Mouse (Mus musculus) spleen, postnatal 10 days (tissue): Measurements from ENCODE around the gene Zfp618.

Source experiments
- DNase-seq, 2 experiments: peaks; one replicate each; pipeline ENCODE4 v3.0.0; 2021 to 2022; ENCODE audit warnings: low spot score in 2 of 2

Gene Zfp618

DNA sequence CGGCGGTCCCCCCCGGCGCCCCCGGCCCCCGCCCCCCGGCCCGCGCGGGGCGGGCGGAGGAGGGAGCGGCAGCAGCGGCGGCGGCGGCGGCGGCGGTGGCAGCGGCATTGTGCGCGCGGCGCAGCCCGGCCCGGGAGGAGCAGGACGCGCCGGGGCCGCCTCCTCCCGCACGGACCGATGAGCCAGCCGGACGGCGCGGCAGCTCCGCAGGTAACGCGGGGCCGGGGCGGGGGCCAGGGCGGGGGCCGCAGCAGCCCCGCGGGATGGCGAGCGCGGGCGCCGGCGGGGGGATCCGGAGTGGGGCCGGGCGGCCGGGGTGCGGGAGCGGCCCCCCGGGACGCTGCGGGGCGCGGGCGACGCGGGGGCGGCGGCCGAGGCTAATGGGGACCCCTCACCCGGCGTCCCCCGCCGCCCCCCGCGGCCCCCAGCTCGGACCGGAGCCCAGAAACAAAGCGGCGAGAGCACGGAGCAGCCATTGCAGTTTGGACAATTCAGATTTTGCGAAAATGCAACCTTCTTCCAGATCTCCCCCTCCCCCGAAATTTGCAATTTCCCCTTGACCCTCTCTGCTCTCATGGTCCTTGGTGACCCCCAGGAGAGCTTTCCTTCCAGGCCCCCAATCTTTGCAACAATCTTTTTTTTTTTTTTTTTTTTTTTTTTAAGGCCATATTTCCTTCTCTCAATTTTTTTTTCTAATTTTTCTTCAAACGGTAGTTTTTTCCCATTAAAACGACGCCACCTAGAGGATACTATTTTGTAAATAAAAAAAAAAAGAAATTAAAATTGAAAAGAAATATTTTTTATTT, at the start of gene Zfp618:
Gene Zfp618, plus strand, starts transcription at position 77 of the 806 bp plus-strand sequence.
- DNase-seq: no peak

DNA sequence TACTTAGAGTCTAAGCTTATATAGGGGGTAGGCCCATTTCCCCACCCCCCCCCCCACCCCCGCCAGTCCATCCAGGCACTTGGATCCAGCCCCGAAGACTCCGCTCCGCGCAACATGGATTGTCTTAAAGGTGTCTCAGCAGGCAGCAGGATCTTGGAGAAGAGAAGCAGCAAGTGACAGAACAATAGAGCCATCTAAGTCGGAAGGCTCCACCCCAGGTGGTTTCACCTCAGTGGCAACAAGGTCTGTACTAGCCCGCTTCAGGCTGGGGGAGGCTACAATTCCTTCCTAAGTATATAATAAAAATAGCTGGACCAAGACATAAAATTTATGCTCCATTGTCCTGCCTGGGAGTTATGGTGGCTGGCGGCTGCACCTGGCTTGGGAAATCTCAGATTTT, 48.3 kb upstream of the Zfp618 start:
- no peak for DNase-seq

DNA sequence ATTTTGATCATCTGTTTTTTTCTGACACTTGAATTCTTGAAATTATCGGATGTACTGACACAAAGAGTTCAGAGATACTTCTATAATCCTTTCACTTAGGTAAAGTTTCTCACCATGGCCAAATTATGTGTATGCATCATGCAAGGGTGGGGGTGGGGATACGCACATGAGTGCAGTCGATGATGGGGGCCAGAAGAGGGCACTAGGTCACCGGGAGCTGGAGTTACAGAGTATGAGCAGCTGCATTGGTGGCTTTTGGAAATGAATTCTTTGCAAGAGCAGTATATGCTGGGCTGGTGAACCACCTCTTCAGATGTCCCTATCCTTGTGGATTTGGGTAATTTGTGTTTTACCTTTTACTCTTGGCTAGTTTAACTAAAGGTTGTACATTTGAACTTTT, 31.6 kb upstream of the Zfp618 start:
- DNase-seq: no peak

DNA sequence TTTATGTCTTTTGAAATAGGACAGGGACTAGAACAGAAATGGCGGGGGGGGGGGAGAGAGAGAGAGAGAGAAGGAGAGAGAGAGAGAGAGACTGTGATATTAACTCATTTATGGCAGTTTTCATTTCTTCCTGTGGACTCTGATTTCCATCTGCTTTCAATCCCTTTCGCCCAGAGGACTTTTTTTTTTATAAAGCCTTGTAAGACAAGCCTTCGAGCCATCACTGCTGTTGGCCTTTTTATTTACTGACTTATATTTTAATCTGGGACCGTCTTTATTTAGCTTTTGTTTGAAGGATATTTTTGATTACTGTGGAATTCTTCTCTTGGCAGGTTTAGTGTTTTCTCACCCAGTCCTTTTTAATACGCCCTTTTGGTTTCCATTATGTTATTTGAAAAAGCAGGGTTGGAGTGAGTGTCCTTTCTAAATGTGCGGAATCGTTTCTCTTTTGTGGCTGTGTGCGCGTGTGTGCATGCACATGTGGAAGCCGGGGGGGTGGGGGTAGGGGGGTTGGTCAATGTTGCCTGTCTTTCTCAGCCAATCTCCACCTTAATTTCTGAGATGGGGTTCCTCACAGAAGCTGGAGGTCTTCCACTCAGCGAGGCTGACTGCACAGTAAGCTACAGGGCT, 29.7 kb upstream of the Zfp618 start:
- DNase-seq: no peak

DNA sequence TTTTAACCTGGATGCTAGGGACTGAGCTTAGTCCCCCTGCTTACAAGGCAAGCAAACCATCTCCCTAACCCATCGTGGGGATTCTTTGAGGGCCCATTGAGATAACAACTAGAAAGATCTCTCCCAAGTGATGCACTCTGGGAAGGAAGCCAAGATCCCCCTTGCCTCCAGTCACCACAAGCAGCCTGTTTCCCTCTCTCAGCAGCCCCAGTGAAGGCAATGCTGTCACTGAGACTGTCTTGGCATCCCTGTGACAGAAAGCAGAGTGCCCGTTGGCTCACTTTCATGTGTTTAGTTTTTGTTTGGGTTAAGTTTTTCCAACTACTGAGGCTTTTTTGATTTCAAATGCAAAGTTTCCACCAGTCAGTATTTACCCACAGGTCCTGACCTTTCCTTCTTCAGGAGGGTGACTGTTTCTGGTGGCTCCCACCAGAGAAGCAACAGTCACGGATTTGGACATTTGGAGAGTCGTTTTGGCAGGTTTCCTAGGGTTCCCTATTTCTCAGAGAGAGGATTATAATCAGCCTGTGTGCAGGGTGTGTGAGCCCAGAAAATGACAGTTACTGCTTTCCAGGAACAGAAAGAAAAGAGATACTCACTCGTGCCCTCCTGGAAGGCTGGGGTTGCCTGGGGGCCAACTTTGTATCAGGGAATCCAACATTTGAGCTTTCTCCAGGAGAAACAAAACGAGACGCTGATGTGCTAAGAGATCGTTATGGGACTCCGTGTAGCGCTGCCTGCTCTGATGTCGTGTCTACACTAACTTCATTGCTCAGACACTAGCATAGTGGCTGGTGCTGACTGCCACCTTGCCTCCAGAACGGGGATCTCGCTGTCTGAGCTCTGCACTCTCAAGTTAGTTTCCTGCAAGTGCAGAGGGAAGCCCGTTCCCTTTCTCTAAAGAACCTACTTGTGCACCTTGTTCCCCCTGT, 23.1 kb upstream of the Zfp618 start:
- no peak for DNase-seq

DNA sequence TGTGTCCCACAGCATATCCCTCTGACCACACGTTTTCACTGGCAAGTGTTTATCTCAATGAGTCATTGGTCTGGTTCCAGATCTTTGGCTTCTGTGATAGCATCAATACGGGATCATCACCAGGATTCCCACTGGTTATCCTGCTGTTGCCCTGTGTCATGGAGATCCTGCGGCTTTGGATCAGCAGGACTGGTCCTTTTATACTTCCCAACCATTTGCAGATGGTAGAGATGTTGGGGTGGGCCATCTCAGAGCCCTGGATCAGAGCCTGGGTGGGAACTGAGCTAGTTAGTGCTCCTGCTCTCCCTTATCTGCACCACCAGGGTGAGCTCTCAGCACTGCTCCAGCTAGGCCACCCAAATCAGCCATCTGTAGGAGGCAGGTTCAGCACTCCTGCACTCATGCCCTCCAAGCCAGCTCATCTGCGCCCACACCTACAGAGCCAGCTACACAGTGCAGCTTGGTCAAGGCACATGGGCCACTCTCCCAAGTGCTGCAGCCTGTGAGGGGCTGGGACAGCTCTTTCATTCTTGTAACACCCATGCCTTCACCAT, 21.0 kb upstream of the Zfp618 start:
- no peak for DNase-seq

DNA sequence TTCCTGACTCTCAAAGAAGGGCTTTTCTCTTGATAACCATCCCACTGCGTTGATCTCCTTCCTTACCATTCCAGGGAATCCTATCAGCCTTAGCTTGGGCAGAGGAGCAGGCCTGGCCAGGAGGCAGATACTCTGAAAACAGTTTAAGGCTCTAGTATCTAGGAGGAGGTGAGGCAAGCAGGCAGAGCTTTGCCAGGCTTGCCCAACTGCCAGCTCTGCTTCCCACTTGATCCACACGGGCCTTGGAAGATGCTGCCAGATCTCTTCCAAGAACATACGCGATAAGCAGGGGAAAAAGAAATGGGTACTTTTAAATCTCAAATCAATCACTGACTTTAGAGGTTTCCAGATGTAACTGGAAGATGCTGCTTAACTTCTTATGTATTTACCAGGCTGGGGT, 1.6 kb upstream of the Zfp618 start:
- no peak for DNase-seq

DNA sequence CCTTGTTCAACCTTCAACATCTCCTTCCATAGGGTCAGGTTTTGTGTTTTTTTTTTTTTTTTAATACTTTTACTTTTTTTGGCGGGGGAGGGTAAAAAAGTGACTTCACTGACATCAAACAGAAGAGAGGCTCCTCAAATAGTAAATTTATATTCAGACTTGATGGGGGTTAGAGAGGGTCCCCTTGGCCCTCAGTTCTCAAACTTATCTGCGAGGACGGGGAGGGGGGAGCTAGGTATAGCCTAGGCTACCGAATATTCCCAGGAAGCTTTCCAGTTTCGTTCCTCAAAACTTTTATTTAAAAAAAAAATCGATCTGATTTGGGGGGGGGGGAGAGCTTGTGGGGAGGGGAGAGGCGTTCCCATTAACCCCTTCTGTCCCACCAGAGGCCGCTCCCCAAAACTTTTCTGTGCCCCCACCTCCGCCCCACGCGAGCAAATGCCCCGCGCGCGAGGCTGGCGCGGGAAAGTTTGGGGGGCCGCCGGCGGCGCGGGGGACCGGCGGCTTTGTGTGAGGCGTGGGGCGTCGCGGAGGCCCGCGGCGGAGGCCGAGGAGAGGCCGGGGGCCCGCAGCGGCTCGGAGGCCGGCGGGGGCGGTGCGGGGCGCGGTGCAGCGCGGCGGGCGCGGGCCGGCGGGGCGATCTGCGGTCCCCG, 403 bp upstream of the Zfp618 start:
- no peak for DNase-seq

DNA sequence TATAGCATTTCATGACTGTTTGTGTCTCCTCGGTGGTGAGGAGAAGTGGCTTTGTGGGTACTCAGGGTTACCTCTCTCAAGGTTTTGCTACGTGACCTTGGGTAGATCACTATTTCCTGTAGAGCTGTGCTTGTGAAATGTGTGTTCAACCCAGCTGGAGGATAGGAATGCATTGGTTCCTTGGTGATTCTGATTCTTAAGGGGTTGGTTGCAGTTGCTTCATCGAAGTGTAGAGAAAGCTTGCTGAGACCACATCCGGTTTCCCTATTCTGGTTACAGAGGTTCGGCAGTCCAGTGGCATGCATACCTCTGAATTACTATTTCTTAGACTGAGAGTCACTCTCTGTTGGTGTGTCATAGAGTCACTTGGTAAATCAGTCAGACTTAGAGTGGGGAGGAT, 4.2 kb downstream of the Zfp618 start:
- no peak for DNase-seq

DNA sequence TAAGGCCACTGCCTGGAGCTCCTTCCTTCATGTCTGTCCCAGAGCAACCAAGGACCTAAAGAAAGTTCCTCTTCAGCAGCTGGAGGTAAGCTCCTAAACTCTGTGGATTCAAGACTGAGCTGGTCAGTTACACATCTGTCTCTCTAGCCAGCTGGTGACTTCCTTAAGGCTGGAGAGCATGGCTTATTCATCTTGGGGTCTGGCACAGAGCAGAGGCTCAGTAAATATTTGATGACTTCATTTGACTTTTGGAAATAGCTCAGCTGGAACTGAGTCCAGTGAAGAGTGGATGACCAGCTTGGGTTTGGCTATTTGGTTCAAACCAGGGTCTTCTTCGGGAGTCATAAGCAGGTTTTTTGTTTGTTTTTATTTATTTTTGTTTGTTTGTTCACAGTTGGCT, 6.6 kb downstream of the Zfp618 start:
- DNase-seq: no peak

DNA sequence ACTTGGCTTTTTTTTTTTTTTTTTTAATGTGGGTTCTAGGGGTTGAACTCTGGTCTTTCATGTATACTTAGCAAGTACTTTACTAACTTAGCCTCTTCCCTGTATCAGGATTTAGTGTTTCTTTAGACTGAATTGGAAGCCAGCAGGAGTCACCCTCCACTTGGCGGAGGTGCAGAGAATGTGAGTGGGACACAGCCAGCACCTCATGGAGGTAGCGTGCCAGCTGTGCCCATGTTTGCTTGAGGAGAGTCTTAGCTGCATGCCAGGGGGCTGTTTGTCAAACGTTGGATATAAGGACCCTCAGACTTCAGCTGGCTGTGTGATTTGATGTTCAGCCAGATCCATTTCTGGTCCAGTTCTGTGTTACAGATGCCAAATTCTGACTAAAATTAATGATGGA, 7.7 kb downstream of the Zfp618 start:
- no peak for DNase-seq

DNA sequence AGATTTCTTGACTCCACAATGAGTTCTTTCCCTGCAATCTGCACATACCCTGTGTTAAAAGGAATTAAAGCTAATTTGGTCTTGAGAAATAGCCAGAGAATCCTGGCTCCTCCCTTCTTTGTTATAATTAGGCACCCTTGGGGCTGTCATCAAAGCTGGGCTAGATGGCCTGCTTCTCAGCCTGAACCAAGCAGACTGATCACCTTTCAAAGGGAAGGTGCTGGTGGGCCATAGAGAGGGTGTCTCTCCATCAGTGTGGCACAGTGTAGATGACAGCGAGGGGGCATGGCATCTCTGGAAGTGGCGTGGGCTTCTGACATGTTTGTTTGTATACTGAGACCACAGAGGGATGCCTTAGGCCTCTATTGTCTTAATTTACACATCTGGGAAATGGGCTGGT, 9.5 kb downstream of the Zfp618 start:
- no peak for DNase-seq

DNA sequence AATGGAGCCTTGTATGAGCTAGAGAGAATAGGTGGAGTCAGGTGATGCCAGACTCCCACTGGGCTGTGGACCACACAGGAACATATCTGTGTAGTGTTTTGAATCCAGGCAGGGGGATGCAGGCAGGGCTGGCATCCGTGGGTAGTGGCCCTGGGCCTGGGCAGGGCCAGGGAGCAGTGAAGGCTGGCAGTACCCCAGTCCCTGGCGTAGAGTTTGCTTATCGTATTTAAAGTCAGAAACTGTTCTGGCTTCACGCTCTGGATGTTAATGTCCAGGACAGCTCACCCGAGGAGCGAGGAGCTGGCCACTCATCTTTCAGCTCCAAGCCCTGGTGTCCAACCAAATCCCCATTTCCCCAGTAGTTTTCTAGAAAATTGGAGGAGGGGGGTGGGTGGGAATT, 10.2 kb downstream of the Zfp618 start:
- DNase-seq: no peak

DNA sequence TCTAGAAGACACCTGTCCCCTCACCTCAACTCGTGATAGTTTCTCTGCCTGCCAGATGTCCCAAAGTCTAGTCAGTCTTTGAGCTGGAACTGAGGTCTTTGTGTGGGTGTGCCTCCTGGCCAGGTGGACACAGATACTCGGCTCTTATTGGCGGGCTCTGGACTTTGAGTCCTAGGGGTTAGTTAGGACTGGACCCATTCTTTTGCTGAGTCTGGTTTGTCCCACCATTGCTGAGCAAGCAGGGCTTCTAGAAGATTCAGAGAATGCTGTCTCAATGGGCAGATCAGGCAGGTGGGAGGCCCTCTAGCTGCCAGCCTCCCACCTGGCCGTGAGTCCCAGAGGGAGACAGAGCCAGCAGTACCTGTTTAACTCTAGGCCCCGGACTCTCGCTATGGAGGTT, 12.1 kb downstream of the Zfp618 start:
- DNase-seq: no peak

DNA sequence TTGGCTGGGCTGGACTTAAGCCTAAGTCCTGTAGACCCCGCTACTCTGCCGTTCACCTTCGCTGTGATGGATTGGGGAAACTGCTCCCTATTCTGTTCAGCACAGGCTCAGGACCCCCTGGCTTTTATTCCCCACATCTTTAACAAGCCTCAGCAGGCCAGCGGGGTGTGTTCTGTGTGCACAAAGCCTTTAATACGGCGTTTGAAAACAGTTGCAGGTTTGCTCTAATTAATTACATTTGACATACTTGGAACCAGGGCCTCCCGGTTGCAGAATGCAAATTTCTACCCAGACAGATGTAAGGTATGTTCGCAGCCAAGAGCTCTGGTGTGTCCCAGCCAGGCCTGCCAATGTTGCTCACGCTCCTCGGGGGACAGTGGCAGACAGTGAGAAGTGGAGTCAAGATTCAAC, 13.1 kb downstream of the Zfp618 start:
- DNase-seq: no peak

DNA sequence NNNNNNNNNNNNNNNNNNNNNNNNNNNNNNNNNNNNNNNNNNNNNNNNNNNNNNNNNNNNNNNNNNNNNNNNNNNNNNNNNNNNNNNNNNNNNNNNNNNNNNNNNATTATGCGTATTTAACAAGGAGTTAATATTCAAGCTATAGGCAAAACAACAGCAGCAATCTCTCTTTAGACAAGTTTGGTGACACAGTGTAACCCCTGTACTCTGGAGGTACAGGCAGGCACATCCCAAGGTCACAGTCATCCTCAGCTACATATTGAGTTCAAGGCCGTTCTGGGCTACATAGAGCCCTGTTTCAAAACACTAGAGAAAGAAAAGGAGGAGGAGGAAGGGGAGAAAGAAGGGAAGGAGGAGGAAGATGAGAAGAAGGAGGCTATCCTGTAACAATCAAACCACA, 16.2 kb downstream of the Zfp618 start:
- DNase-seq: no peak

DNA sequence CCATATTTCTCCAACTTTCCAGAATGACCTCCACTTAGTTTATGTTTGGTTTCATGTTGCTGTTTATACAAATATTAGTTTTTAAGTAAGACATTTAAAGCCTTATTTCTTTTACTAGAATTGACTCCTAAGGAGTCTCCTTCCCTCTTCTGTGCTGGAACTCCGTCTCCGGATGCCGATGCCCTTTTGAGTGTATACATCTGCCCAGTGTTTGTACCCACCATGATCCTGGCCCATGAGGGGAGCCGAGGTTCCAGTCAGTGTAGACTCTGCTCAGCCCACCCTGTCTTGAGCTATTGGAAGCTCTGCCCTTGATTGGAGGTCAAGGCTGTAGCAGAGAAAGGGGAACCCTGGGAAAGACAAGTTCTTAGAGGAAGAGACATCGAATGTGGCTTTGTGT, 18.2 kb downstream of the Zfp618 start:
- DNase-seq: no peak

DNA sequence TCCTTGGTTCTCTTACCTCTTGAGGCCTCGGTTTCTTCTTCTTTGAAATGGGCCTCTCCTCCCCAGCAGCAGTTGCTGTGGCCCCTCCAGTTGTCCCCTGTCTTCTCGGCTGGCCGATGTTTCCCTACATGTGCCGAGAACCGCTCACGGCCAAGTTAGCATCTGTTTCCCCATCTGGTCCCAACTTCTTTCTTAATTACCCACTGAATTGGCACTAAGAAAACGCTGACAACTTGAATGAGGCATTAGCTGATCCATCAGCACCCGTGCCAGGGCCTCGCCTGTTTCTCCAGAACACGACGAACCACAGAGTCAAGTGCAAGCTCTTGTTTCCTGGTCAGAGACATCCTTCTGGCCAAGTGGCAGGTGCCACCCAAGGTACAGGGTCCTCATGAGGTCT, 26.0 kb downstream of the Zfp618 start:
- DNase-seq: no peak

DNA sequence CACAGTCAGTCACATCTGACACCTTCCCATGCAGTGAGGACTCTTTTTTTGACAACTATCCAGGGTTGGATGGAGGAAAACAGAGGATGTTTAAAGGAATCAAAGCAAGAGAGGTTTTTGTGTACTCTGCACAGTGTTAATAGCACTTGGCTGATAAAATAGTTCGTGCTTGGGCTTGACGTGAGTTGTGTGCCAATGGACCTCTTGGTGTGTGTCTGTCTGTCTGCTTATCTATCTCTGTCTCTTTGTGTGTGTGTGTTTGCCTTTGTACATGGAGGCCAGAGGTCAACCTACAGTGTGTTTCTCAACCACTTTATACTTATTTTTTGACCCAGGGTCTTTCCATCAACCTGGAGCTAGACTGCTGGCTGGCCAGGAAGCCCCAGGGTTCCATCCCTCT, 27.8 kb downstream of the Zfp618 start:
- no peak for DNase-seq

DNA sequence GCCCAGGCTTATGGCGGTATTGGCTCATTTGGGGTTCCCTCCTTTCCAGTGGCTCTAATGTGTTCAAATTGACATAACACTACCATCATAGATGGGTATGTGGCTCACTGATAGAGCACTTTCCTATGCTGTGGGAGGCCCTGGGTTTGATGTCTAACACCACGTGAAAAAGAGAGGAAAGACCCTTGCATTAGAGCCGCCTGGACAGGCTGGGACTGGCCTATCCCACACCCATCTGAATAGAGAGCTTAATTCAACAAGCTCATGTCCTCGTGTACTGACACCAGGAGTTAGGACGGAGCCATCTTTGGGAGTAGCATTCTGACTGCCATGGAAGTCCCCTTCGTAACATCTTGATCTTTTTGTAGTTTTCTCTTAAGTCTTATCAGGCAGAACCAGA, 32.2 kb downstream of the Zfp618 start:
- no peak for DNase-seq

DNA sequence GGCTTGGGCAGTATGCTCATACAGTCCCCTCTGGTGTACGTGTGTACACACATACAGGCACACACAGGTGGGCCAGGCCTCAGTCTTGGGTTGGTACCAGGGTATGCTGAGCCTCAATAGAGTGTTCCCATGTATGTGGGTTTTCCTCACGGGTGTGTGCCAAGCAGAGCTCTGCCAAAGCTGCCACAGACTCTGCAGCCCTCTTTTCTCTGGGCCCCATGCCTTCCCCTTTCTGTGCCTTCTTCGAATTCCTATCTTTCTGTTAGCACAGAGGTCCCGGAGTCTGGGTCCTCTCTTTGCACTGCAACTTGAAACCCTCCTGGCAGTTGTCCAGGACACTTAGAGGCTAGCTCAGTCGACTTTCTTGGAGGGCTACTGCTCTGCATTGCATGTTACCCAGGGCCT, 33.1 kb downstream of the Zfp618 start:
- DNase-seq: peak in 1 of 2 experiments; percentile 27

DNA sequence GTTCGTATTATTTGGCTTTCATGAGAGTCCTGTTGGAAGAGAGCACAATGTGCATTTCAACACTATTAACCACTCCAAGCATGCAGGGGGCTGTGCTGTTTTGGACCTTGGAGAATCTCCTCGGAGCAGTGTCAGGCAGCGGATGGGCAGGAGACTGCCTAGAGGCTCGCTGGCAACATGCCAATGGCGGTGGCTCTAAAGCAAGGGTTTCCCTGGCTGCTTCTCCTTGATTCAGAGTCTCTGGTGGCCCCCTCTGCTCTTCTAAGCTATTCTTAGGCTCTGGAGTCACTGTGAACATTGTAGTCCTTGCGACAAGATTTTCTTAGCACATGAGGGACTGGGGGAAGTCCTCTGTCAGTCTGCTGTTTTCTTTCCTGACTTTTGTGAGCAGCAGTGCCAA, 33.5 kb downstream of the Zfp618 start:
- DNase-seq: no peak
